Mouse (Mus musculus) thymus, adult 18-20 months (tissue): ENCODE results near the gene Rrp12.
"Not testable (repeated sequence)": the region's sequence is repeated elsewhere in the genome, so short reads cannot be mapped to it uniquely, and the experiment has no call there.

ENCODE experiments used
- DNase-seq, 2 experiments: peaks; one replicate each; pipeline ENCODE4 v3.0.0; 2022; ENCODE audit warnings: mixed read lengths in 2 of 2

Rrp12 gene

GRCm38 (mm10) chr19:41847992-41848851, 47.8 kb downstream of the Rrp12 start, which contains the start of gene Frat2:
Gene Frat2 (minus strand): TSS chr19:41848132.
- peak; percentile 81 to 88 for DNase-seq

- DNase-seq, result not testable (repeated sequence)
Observed at GRCm38 (mm10) chr19:41847614-41847991, 48.4 kb downstream of the Rrp12 start.

- DNase-seq, result peak; percentile 17 to 42
Observed at GRCm38 (mm10) chr19:41847091-41847581, 48.8 kb downstream of the Rrp12 start.

- DNase-seq, result no peak
Observed at GRCm38 (mm10) chr19:41846366-41847090, 49.4 kb downstream of the Rrp12 start.

GRCm38 (mm10) chr19:41844345-41844744, 51.6 kb downstream of the Rrp12 start:
- DNase-seq, result no peak

- DNase-seq, result no peak
Observed at GRCm38 (mm10) chr19:41842706-41843105, 53.3 kb downstream of the Rrp12 start.

GRCm38 (mm10) chr19:41842196-41842595, 53.8 kb downstream of the Rrp12 start:
- DNase-seq, result no peak

GRCm38 (mm10) chr19:41841105-41841750, 54.7 kb downstream of the Rrp12 start:
- DNase-seq, result no peak

GRCm38 (mm10) chr19:41839685-41840084, 56.3 kb downstream of the Rrp12 start:
- DNase-seq, result no peak

- no peak for DNase-seq
Observed at GRCm38 (mm10) chr19:41838808-41839207, 57.2 kb downstream of the Rrp12 start.

GRCm38 (mm10) chr19:41837917-41838261, 58.1 kb downstream of the Rrp12 start:
- DNase-seq, result no peak

- no peak for DNase-seq
Observed at GRCm38 (mm10) chr19:41837194-41837916, 58.6 kb downstream of the Rrp12 start.

GRCm38 (mm10) chr19:41836719-41837118, 59.3 kb downstream of the Rrp12 start:
- no peak for DNase-seq

- DNase-seq, result no peak
Observed at GRCm38 (mm10) chr19:41835816-41836215, 60.2 kb downstream of the Rrp12 start.

GRCm38 (mm10) chr19:41835407-41835806, 60.6 kb downstream of the Rrp12 start:
- DNase-seq, result no peak

- no peak for DNase-seq
Observed at GRCm38 (mm10) chr19:41832501-41833201, 63.3 kb downstream of the Rrp12 start.

GRCm38 (mm10) chr19:41831718-41832391, 64.1 kb downstream of the Rrp12 start:
- DNase-seq, result no peak

GRCm38 (mm10) chr19:41831101-41831570, 64.8 kb downstream of the Rrp12 start:
- DNase-seq, result no peak

- DNase-seq, result peak; percentile 80 to 81
Observed at GRCm38 (mm10) chr19:41830106-41831031, 65.6 kb downstream of the Rrp12 start.
